Mouse (Mus musculus) forebrain, embryonic 10.5 days (tissue): ENCODE measurements around the gene Ogfod2. TPM values are rescaled to one million over a fixed set of nuclear protein-coding genes. Genes with fewer than 3 reads are reported as not detected.

ENCODE experiments used
- DNase-seq: peaks from one replicate; pipeline ENCODE4 v3.0.0-alpha.2; 2017; ENCODE audit warnings: low spot score; ENCODE audit errors: extremely low spot score
- H3K27ac ChIP-seq: fragments of 300-500 bp; sonication (generic); 2 replicates; pipeline ENCODE4 v1.5.1; 2016; ENCODE audit warnings: mild to moderate bottlenecking
- H3K27me3 ChIP-seq: fragments of 300-500 bp; sonication (generic); 2 replicates; pipeline ENCODE4 v1.6.1; 2016; ENCODE audit warnings: mild to moderate bottlenecking; ENCODE audit not compliant: poor library complexity, severe bottlenecking
- H3K36me3 ChIP-seq: fragments of 300-500 bp; sonication (generic); replicated peaks from 2 replicates; pipeline ENCODE4 v1.6.1; 2016; ENCODE audit warnings: mild to moderate bottlenecking, moderate library complexity
- H3K4me1 ChIP-seq: fragments of 300-500 bp; sonication (generic); 2 replicates; pipeline ENCODE4 v1.6.1; 2016
- H3K4me3 ChIP-seq: fragments of 300-500 bp; sonication (generic); 2 replicates; pipeline ENCODE4 v1.5.1; 2016; ENCODE audit warnings: mild to moderate bottlenecking, moderate library complexity
- H3K9me3 ChIP-seq: fragments of 300-500 bp; sonication (generic); 2 replicates; pipeline ENCODE4 v1.6.1; 2016; ENCODE audit warnings: mild to moderate bottlenecking, moderate library complexity
- WGBS: fragments of 180-500 bp; shearing (Covaris S2); methylation state at CpG from one replicate; pipeline ENCODE4 v1.1.7; 2016; 5-methylcytosine and 5-hydroxymethylcytosine counted together
- polyA plus RNA-seq: library from polyadenylated mRNA; unstranded; fragments of >200 nt; fragmentation: Nextera tagmentation; extraction: Ambion mirVana; gene quantifications from 2 replicates; pipeline ENCODE4 v1.2.1, GENCODE M21; 2016

Gene Ogfod2
- polyA plus RNA-seq, 1 experiment from 2014 or later = 16.8 TPM

- H3K9me3 ChIP-seq = no peaks in the 10 kb centered on the region
- no peak overlapping the region for H3K4me3 ChIP-seq
- 91% methylated on average over 11 of the region's 11 CpGs for WGBS
- no peak overlapping the region for H3K27ac ChIP-seq
- no peaks in the 10 kb centered on the region; the same call in 1 of the 2 replicates for H3K36me3 ChIP-seq
- no peak for DNase-seq
- peaks cover 3% of the 10 kb centered on the region for H3K27me3 ChIP-seq
- peaks cover 8% of the 10 kb centered on the region for H3K4me1 ChIP-seq
These were observed 11.7 kb upstream of the Ogfod2 start for GRCm38 (mm10) chr5:124100128-124101044.

- no peak for DNase-seq
- Histone ChIP-seq H3K36me3 (no peaks in the 10 kb centered on the region; the same call in 1 of the 2 replicates), H3K27ac (no peak overlapping the region), H3K4me3 (no peak overlapping the region), H3K27me3 (no peaks in the 10 kb centered on the region), H3K4me1 (no peaks in the 10 kb centered on the region), H3K9me3 (no peaks in the 10 kb centered on the region)
- WGBS = 88% methylated on average over 6 of the region's 6 CpGs
These were observed 9.8 kb upstream of the Ogfod2 start for GRCm38 (mm10) chr5:124102326-124102725.

GRCm38 (mm10) chr5:124103020-124103419, 9.1 kb upstream of the Ogfod2 start:
- 86% methylated on average over 3 of the region's 3 CpGs for WGBS
- Histone ChIP-seq H3K4me1 (no peaks in the 10 kb centered on the region), H3K36me3 (no peaks in the 10 kb centered on the region; the same call in 1 of the 2 replicates), H3K27me3 (no peaks in the 10 kb centered on the region), H3K4me3 (no peak overlapping the region), H3K27ac (no peak overlapping the region), H3K9me3 (no peaks in the 10 kb centered on the region)
- no peak for DNase-seq

GRCm38 (mm10) chr5:124103552-124103951, 8.5 kb upstream of the Ogfod2 start:
- Histone ChIP-seq H3K4me1 (no peaks in the 10 kb centered on the region), H3K9me3 (no peaks in the 10 kb centered on the region), H3K27me3 (no peaks in the 10 kb centered on the region), H3K4me3 (no peak overlapping the region), H3K27ac (no peak overlapping the region), H3K36me3 (no peaks in the 10 kb centered on the region; the same call in 1 of the 2 replicates)
- no peak for DNase-seq
- 96% methylated on average over 9 of the region's 9 CpGs for WGBS

- Histone ChIP-seq H3K27me3 (no peaks in the 10 kb centered on the region), H3K4me3 (peak overlapping the region; percentile 93), H3K27ac (peak overlapping the region; percentile 94), H3K9me3 (no peaks in the 10 kb centered on the region), H3K4me1 (peaks cover 33% of the 10 kb centered on the region), H3K36me3 (peaks cover 13% of the 10 kb centered on the region)
- peak; percentile 55 for DNase-seq
- WGBS = 28% methylated on average over 17 of the region's 17 CpGs
These were observed 888 bp upstream of the Ogfod2 start for GRCm38 (mm10) chr5:124111077-124111741.

GRCm38 (mm10) chr5:124112531-124112930, 434 bp downstream of the Ogfod2 start:
- Histone ChIP-seq H3K4me3 (peak overlapping the region; percentile 93), H3K9me3 (no peaks in the 10 kb centered on the region), H3K36me3 (peaks cover 20% of the 10 kb centered on the region), H3K27ac (peak overlapping the region; percentile 94), H3K4me1 (peaks cover 45% of the 10 kb centered on the region), H3K27me3 (no peaks in the 10 kb centered on the region)
- WGBS = under 1% methylated on average over 18 of the region's 18 CpGs
- DNase-seq = no peak

GRCm38 (mm10) chr5:124113030-124113429, 933 bp downstream of the Ogfod2 start:
- peak; percentile 60 for DNase-seq

GRCm38 (mm10) chr5:124114276-124115025, 2.4 kb downstream of the Ogfod2 start:
- Histone ChIP-seq H3K9me3 (no peaks in the 10 kb centered on the region), H3K27me3 (no peaks in the 10 kb centered on the region), H3K4me1 (peaks cover 55% of the 10 kb centered on the region), H3K36me3 (peaks cover 39% of the 10 kb centered on the region), H3K27ac (no peak overlapping the region), H3K4me3 (no peak overlapping the region)
- 92% methylated on average over 24 of the region's 24 CpGs for WGBS
- no peak for DNase-seq

More at GRCm38 (mm10) chr5:124113030-124113429, 933 bp downstream of the Ogfod2 start:
- Histone ChIP-seq H3K36me3 (peaks cover 25% of the 10 kb centered on the region), H3K27ac (peak overlapping the region; percentile 94), H3K9me3 (no peaks in the 10 kb centered on the region), H3K4me1 (peaks cover 50% of the 10 kb centered on the region), H3K27me3 (no peaks in the 10 kb centered on the region), H3K4me3 (peak overlapping the region; percentile 93)
- WGBS = 20% methylated on average over 14 of the region's 14 CpGs

- peaks cover 50% of the 10 kb centered on the region for H3K36me3 ChIP-seq
- H3K27me3 ChIP-seq = no peaks in the 10 kb centered on the region
- WGBS = 23% methylated on average over 7 of the region's 7 CpGs
- peak overlapping the region; percentile 98 for H3K4me3 ChIP-seq
- peak overlapping the region; percentile 95 for H3K27ac ChIP-seq
- no peaks in the 10 kb centered on the region for H3K9me3 ChIP-seq
- no peak for DNase-seq
- peaks cover 60% of the 10 kb centered on the region for H3K4me1 ChIP-seq
These were observed 3.4 kb downstream of the Ogfod2 start for GRCm38 (mm10) chr5:124115531-124115930.

GRCm38 (mm10) chr5:124115990-124116845, 4.1 kb downstream of the Ogfod2 start, which contains the start of gene Arl6ip4:
TSS of gene Arl6ip4 (plus strand) at chr5:124116089.
- Histone ChIP-seq H3K4me3 (peak within 1 kb of the TSS; percentile 98), H3K4me1 (peaks cover 55% of the 10 kb centered on the region), H3K9me3 (no peaks in the 10 kb centered on the region), H3K27ac (peak within 1 kb of the TSS; percentile 95), H3K36me3 (peaks cover 57% of the 10 kb centered on the region), H3K27me3 (no peaks in the 10 kb centered on the region)
- peak; percentile 81 for DNase-seq
- WGBS = 2% methylated on average over 64 of the region's 64 CpGs

GRCm38 (mm10) chr5:124119204-124119603, 7.1 kb downstream of the Ogfod2 start:
- Histone ChIP-seq H3K36me3 (peaks cover 81% of the 10 kb centered on the region), H3K4me1 (peaks cover 38% of the 10 kb centered on the region), H3K4me3 (no peak overlapping the region), H3K27ac (no peak overlapping the region), H3K27me3 (no peaks in the 10 kb centered on the region), H3K9me3 (no peaks in the 10 kb centered on the region)
- no peak for DNase-seq
- 85% methylated on average over 5 of the region's 5 CpGs for WGBS
